25 mouse cellular contexts compared by ENCODE assay signal in genomic region chr2:16588546-16588945, GRCm38 (mm10).
"Had no signal": no experiment of that assay in that cellular context is flagged by ENCODE, and none has a peak within 500 bp of the region (broad histone marks: within the 10 kb centered on the region; RNA-seq: fewer than 3 reads in every experiment).

No protein-coding gene starts in this region.

- ATAC-seq: hindbrain, postnatal 0 days; intestine, embryonic 16.5 days had no signal

- H3K27ac ChIP-seq: heart, adult 2 months; heart, embryonic 13.5 days; heart, embryonic 15.5 days; hindbrain, embryonic 13.5 days; hindbrain, embryonic 15.5 days; hindbrain, postnatal 0 days; kidney, embryonic 15.5 days; kidney, postnatal 0 days; left cerebral cortex, adult 2 months; limb, embryonic 10.5 days; limb, embryonic 12.5 days; liver, embryonic 13.5 days; liver, embryonic 15.5 days had no signal

- DNase-seq: gastrocnemius, postnatal 14 days; gastrocnemius, postnatal 36 days; heart, adult 11 months; heart, adult 2 months; heart, postnatal 4 days; kidney, adult 11 months; kidney, adult 2 months; kidney, adult 9 months; kidney, postnatal 14 days; kidney, postnatal 36 days; layer of hippocampus, adult 9-11 months; liver; liver, embryonic 13.5 days had no signal

- H3K4me3 ChIP-seq: heart, adult 2 months; heart, embryonic 13.5 days; heart, embryonic 15.5 days; hindbrain, embryonic 13.5 days; hindbrain, embryonic 15.5 days; kidney, embryonic 15.5 days; left cerebral cortex, adult 2 months; limb, embryonic 10.5 days; limb, embryonic 12.5 days; liver, embryonic 13.5 days; liver, embryonic 15.5 days had no signal
